Mouse (Mus musculus) duodenum, adult 2 months (tissue): ENCODE measurements around the gene Aim2. TPM values are rescaled to one million over a fixed set of nuclear protein-coding genes. Genes with fewer than 3 reads are reported as not detected.

ENCODE experiments used
- polyA plus RNA-seq: library from polyadenylated mRNA; depleted of rRNA; stranded (reverse); fragments of >200 nt; gene quantifications from 2 replicates; pipeline ENCODE4 v1.2.3, GENCODE M21; 2012; ENCODE audit warnings: low replicate concordance; rRNA removed

Gene Aim2
- polyA plus RNA-seq: 0.11 and 1.4 TPM in 2 replicates

DNA sequence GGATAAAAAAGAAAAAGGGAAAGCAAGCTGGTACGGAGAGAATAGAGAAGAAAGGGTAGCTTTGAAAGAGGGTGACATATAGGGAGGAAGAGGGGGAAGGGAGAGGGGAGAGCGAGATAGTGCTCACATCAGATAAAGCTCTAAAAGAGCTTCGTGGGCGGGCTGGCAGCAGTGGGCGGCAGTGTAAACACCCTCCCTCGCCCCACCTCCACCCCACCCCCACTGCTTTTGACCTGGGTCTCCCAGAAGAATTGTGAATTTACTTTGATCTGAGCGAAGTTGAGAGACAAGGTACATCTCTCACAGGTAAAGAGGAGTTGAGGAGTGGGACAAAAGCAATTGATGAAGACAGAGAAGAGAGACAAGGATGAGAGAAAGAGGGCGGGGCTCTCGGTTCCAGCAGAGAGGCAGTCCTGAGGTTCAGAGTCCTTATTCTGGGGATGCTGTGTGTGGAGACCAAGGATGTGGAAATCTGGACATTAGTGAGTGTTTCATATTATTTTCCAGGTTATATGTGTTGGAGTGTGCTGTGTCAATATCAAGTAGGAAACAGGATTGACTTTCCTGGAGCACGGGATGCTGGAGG lies at the start of gene Aim2:
TSS of gene Aim2 (plus strand) at position 508 of the 586 bp plus-strand sequence.

DNA sequence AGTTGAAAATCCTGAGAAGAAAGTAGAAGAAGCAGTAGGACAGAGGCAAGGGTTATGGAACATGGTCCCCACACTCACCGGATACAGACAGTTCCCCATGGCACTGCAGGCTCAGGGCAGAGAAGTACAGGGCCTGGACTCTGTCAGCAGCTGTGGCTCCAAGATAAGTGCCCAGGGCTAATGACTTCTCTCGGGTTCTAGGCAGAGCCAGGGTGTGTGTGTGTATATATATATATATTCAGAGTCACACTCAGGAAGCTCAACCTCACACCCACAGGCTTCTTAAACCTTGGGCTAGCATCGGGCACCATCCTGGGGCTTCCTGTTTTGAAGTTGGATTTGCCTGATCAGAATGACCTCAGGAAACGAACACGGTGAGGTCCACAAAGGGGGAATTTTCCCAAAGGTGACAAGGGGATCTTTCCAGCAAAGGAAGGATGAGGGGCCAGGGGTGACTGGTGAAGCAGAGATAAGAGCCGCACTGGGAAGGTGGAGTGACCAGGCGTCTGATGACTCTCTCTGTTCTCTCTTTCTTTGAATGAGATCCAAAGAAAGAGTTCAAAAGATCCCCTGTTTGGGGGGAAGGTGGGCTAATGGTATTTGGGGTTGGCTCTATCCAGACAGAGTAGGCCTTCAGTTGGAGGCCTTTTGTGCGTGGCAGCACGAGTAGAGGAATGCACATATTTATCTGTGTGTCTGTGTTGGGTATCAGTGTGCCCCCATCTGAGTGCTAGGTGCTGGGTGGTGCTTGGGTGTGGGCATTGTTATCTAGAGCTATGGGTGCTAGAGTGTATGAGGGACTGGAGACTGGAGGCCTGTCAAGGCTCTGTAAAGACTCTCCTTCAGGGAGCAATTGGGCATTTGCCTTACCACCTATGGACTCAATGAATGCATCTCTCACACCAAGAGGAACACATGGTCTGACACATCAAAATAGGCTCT lies 17.1 kb upstream of the Aim2 start, which contains the start of gene Ackr1:
TSS of gene Ackr1 (minus strand) at position 439 of the 942 bp plus-strand sequence.

DNA sequence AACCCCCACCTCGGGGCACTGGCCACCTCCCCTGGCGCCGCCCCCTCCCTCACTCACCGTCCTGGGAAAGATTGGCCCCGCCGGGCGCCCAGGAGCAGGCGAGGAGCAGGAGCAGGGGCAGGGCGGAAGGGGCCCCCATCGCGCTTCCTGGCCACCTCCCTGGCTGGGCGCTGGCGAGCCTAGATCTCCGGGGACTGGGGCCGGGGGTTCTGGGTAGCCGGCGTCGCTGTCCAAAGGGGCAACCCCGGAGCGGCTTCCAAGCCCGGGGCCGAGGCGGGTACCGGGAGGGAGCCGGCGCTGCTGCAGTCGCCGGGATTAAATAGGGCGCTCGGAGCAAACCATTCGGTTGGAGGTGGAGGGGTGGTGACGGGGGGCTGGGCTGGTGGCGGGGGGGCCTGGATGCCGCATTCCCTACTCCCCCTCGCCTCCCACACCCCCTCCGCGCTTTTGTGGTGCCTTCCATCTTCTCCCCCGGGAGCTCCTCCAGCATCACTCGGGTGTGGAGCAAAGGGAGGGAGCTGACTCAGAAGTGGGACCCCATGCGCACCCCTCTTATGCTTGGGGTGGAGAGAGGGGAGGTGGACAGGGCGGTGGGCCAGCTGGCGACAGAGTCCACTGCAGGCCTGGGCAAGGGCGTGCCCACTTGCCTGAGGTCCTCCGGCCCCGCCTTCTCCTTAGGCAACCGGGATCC lies 16.8 kb downstream of the Aim2 start, which contains the start of gene Cadm3:
TSS of gene Cadm3 (minus strand) at position 340 of the 691 bp plus-strand sequence.

DNA sequence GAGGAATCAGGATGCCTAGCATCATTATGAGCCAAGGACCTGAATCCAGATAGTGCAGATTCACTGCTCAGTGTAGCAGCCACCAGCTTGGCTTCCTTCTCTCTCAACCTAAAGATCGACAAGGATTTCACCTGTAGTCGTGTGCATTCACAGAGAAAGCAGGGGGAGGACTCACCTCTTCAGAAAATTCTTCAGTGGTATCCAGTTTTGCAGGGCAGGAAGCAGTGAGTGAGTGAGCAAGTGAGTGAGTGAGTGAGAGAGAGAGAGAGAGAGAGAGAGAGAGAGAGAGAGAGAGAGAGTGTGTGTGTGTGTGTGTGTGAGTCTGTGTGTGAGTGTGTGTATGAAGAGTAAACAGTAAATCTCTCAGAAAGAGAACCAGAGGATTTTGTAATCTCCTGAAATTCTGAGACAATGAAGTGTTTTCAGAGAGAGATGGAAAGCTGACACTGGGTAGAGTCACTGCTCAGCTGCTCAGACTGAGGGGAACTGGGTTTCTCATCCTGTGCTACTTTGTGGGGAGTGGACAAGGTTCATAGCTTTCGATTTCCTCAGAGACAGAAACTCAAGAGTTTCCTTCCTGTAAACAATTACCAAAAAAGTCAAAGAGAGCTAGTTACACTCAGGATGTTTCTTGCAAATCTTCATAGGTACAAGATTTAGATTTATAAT lies 140.3 kb downstream of the Aim2 start, which contains the start of gene Ifi206:
TSS of gene Ifi206 (minus strand) at position 230 of the 669 bp plus-strand sequence.

Other genes starting within 250 kb of the Aim2 start
- not detected in 2 replicates for gene Olfr1408, start 213.5 kb upstream of the Aim2 start, polyA plus RNA-seq
- gene Olfr1406, start 160.2 kb upstream of the Aim2 start, polyA plus RNA-seq: not detected in 2 replicates
- gene Olfr218, start 153.1 kb upstream of the Aim2 start, polyA plus RNA-seq: not detected in 2 replicates
- gene Olfr1404, start 138.5 kb upstream of the Aim2 start, polyA plus RNA-seq: not detected in 2 replicates
- gene Fcer1a, start 123.7 kb upstream of the Aim2 start, polyA plus RNA-seq: 0.12 TPM in 1 of 2 replicates, not detected in the other
- not detected in 2 replicates for gene Olfr418, start 84.9 kb upstream of the Aim2 start, polyA plus RNA-seq
- gene Mptx2, start 73.1 kb upstream of the Aim2 start, polyA plus RNA-seq: 1.1 and 11.3 TPM in 2 replicates
- gene Ackr1, start 17.1 kb upstream of the Aim2 start, polyA plus RNA-seq: 7.0 and 8.4 TPM in 2 replicates
- gene Cadm3, start 16.8 kb downstream of the Aim2 start, polyA plus RNA-seq: 4.9 and 5.4 TPM in 2 replicates
- 0.21 and 0.65 TPM in 2 replicates for gene Ifi206, start 140.2 kb downstream of the Aim2 start, polyA plus RNA-seq
- not detected in 2 replicates for gene Ifi214, start 185.1 kb downstream of the Aim2 start, polyA plus RNA-seq
- gene Ifi213, start 248.4 kb downstream of the Aim2 start, polyA plus RNA-seq: 0.07 and 0.20 TPM in 2 replicates